Mouse (Mus musculus) bone marrow, adult 2 months (tissue): ENCODE results near the gene Ddx19b. TPM values are rescaled to one million over a fixed set of nuclear protein-coding genes. Genes with fewer than 3 reads are reported as not detected.

Experiments used
- H3K27ac ChIP-seq: fragments of 200-500 bp; 2 replicates; pipeline ENCODE4 v1.5.1; 2012; ENCODE audit warnings: low read depth, mild to moderate bottlenecking, control low read depth, inconsistent platforms, low read length; ENCODE audit not compliant: control insufficient read depth, poor library complexity, insufficient read depth
- H3K4me1 ChIP-seq: fragments of 200-500 bp; 2 replicates; pipeline ENCODE4 v1.6.1; 2011; ENCODE audit warnings: low read length; ENCODE audit not compliant: control insufficient read depth, insufficient read depth
- H3K4me3 ChIP-seq: fragments of 200-500 bp; replicated peaks from 2 replicates; pipeline ENCODE3; 2011; ENCODE audit warnings: mild to moderate bottlenecking, low read depth, low read length, control low read depth; ENCODE audit not compliant: control insufficient read depth
- CTCF ChIP-seq: fragments of 200-500 bp; IDR thresholded peaks from 2 replicates; pipeline ENCODE4 v1.5.1; 2011; ENCODE audit warnings: low read length, control low read depth; ENCODE audit not compliant: control insufficient read depth, insufficient read depth
- POLR2A ChIP-seq: fragments of 200-500 bp; IDR thresholded peaks from 2 replicates; pipeline ENCODE4 v1.6.1; 2011; ENCODE audit warnings: low read depth, mild to moderate bottlenecking, control low read depth, low read length, borderline replicate concordance; ENCODE audit not compliant: control insufficient read depth
- WGBS: fragments of 180-500 bp; shearing (Covaris S2); methylation state at CpG from one replicate; pipeline ENCODE4 v1.1.7; 2018; 5-methylcytosine and 5-hydroxymethylcytosine counted together
- polyA plus RNA-seq: library from polyadenylated mRNA; stranded (reverse); fragments of >200 nt; gene quantifications from 2 replicates; pipeline ENCODE4 v1.2.4, GENCODE M21; 2011; ENCODE audit warnings: low replicate concordance; ENCODE audit not compliant: missing spikeins, insufficient read depth, insufficient read length

Gene Ddx19b
- polyA plus RNA-seq, 1 experiment, result 3.4 TPM

DNA sequence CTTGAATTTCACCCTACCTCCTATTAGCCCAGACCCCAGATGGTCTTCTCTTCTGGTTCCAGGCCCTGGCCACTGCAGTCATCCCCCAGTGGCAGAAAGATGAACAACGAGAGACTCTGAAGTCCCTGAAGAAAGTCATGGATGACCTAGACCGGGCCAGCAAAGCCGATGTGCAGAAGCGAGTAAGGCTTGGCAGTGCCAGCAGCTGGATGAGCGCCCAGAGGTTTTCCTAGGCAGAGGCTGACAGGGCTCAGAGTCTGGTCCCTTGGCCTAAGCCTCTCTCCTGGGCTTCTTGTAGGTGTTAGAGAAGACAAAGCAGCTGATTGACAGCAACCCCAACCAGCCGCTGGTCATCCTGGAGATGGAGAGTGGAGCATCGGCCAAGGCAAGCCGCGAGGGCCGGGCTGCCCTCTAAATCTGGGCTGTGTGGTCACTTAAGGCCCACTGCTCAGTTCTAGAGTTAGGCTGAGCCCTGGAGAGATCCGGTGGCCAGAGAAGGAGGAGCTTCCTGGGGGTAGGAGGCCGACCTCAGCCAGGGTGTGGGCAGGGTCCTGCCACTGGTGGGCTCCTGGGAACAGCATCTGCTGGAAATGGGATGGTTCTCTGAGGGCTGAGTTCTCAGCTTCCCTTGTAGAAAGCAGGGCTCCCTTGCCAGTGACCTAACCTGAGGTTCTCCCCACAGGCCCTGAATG, 22.4 kb upstream of the Ddx19b start:
- no peak overlapping the region for H3K4me3 ChIP-seq
- WGBS, result 91% methylated on average over 12 of the region's 12 CpGs
- H3K27ac ChIP-seq, result no peak overlapping the region
- no peaks in the 10 kb centered on the region; the same call in 1 of the 2 replicates for H3K4me1 ChIP-seq
- TF ChIP-seq CTCF (no peak), POLR2A (no peak)

DNA sequence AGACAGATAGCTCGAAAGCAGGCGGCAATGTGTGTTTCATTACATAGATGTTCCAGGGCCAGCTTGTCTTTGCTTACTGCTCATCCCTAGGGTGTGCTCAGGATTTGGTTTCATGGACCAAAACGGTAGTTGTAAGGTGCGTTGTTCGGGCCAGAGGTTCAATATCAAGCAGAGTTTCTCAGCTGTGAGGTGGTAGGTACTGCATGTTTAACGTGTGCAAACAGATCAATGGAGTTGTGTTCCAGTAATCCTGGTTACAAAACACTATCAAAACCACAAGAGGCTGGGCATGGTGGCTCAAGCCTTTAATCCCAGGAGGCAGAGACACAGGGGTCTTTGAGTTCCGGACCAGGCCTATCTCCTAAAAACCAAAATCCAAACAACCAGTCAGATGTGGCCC, 17.6 kb upstream of the Ddx19b start:
- H3K4me1 ChIP-seq, result no peaks in the 10 kb centered on the region
- no peak overlapping the region for H3K27ac ChIP-seq
- 92% methylated on average over 7 of the region's 7 CpGs for WGBS
- TF ChIP-seq POLR2A, result no peak
- TF ChIP-seq CTCF, result no peak
- no peak overlapping the region for H3K4me3 ChIP-seq

DNA sequence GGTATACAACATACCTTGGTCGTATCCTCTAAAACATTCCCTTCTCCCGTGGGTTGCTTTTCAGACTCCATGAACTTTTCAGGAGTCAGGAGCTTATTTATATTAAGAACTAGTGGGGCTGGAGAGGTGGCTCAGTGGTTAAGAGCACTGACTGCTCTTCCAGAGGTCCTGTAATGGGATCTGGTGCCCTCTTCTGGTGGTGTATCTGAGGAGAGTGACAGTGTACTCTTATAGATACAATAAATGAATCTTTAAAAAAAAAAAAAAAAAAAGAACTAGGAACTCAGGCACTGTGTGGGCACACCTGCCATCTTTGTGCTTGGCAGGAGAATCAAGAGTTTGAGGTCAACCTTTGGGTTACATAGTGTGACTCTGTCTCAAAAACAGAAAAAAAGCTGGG, 17.1 kb upstream of the Ddx19b start:
- TF ChIP-seq CTCF (no peak), POLR2A (no peak)
- Histone ChIP-seq H3K27ac (no peak overlapping the region), H3K4me1 (no peaks in the 10 kb centered on the region), H3K4me3 (no peak overlapping the region)
- WGBS, result 92% methylated on average over 2 of the region's 2 CpGs

DNA sequence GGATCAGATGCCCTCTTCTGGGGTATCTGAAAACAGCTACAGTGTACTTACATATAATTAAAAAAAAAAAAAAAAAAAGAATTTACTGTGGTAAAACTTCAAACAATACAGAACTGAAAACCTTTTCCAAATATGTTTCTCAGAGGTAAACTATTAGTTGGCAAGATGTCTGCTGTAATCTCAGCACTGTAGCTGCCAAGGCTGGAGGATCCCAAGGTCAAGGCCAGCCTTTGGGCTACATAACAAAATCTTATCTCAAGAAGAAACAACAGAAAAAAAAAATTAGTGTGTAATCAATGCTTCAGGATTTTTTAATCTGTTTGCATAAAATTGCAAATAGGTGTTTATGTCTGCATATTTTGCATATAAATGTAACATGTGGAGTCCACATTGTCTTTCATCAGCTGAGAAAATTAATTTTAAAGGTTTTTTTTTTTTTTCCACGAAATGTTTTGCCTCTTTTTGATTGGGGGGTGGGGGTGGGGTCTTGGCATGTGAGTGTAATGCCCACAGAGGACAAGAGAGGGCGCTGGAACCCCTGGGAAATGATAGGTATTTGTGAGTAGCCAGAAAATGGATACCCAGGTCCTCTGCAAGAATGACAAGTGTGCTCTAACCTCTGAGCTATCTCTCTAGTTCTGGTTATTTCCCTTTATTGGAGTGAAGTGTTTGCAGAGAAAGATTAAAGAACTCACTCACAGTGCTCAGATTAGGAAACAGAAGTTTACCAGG, 12.6 kb upstream of the Ddx19b start:
- 43% methylated on average over 2 of the region's 2 CpGs for WGBS
- no peaks in the 10 kb centered on the region for H3K4me1 ChIP-seq
- H3K4me3 ChIP-seq, result no peak overlapping the region
- TF ChIP-seq POLR2A, result no peak
- TF ChIP-seq CTCF, result no peak
- no peak overlapping the region for H3K27ac ChIP-seq

DNA sequence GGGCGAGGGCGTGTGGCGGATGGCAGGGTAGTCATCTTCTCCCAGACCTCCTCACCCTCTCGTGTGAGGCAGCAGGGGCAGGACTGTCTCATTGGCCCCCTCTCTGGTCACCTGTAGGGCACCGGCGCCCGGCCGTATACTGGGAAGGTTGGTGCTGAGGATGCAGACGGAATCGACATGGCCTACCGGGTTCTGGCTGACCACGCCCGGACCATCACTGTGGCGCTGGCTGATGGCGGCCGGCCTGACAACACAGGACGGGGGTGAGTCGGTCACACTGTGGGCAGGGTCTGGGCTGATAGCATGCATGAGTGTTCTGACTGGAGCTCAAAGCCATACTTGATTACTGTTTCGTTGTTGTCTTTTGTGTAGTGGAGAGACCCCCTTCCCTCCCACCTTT, 11.0 kb upstream of the Ddx19b start:
- no peak overlapping the region for H3K27ac ChIP-seq
- TF ChIP-seq POLR2A (no peak), CTCF (no peak)
- WGBS, result 95% methylated on average over 19 of the region's 19 CpGs
- no peaks in the 10 kb centered on the region for H3K4me1 ChIP-seq
- H3K4me3 ChIP-seq, result no peak overlapping the region

DNA sequence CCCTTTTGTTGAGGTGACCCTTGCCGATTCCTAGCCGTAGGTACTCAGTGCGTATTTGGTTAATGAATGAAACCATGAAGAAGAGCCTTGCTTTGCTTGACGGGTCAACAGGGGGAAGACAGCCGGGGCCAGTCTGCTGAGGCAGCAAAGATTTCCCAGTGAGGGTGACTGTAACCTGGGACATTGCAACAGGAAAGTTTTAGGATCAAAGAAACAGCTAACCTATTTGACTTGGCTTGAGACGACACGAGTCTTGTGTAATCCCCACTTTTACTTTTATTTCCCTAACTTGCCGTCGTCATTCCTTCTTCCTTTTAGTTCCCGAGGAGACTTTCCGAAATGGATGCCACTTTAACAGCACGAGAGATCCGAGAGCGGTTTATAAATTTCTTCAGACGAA, 5.0 kb upstream of the Ddx19b start:
- H3K4me1 ChIP-seq, result no peaks in the 10 kb centered on the region; the same call in 1 of the 2 replicates
- no peak for TF ChIP-seq POLR2A
- TF ChIP-seq CTCF, result no peak
- 92% methylated on average over 15 of the region's 15 CpGs for WGBS
- no peak overlapping the region for H3K4me3 ChIP-seq
- H3K27ac ChIP-seq, result no peak overlapping the region

DNA sequence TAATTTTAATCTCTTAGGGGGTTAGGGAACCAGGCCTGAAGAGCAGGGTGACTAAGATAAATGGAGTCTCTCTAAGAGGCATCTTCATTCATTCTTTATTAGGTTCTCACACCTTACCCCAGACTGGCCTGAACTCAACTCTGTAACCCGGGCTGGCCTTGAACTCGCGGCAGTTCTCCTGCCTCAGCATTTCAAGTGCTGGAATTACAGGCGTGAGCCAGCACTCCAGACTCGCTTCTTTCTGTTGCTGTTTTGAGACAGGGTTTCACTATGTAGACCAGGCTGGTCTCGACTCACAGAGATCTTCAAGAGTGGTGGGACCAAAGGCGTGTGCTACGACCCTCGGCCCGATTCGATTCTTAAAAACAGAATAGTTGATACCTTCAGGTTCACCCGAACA, 2.7 kb upstream of the Ddx19b start:
- TF ChIP-seq POLR2A (no peak), CTCF (no peak)
- Histone ChIP-seq H3K4me3 (peak overlapping the region; percentile 96), H3K27ac (peak overlapping the region; percentile 65), H3K4me1 (no peaks in the 10 kb centered on the region; the same call in 1 of the 2 replicates)
- 26% methylated on average over 12 of the region's 12 CpGs for WGBS

DNA sequence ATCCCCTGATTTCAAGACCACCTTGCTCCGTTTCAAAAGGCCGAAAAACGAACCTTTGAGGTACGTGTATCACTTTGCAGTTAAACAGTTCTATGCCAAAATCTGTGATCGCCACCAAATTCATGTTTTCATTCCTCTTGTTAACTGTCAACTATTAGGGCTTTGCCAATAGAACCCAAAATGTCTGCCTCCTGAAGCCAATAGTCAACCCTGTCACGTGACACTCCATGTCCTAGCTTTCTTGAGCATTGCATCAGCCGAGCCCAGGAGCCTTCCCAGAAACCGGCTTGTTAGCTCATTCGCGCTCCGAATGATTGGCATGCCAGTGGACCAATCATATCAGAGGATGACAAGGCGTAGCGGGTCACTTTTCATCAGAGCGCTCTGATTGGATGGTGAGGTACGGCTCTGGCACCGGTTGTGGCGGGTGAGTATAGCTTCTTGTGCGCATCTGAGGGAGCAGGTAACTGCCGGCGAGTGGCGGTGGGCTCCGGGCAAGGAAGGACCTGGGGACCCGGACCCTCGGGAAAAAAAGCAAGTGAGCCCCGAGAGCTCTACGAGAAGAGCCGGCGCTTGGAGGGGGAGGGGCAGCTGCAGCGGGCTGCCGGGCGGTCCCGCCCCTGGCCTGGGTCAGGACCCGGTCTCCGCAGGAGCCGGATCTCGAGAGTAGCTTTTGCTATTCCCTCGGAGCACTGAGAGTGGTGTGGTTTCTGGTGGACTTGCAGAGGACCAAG, 2.1 kb upstream of the Ddx19b start:
- 11% methylated on average over 37 of the region's 37 CpGs for WGBS
- no peak for TF ChIP-seq CTCF
- TF ChIP-seq POLR2A, result peak; percentile 24; the same call in 1 of the 2 replicates
- Histone ChIP-seq H3K4me3 (peak overlapping the region; percentile 96), H3K4me1 (no peaks in the 10 kb centered on the region; the same call in 1 of the 2 replicates), H3K27ac (peak overlapping the region; percentile 65)
